32 mouse cellular contexts compared by ENCODE assay signal in the genomic region with DNA sequence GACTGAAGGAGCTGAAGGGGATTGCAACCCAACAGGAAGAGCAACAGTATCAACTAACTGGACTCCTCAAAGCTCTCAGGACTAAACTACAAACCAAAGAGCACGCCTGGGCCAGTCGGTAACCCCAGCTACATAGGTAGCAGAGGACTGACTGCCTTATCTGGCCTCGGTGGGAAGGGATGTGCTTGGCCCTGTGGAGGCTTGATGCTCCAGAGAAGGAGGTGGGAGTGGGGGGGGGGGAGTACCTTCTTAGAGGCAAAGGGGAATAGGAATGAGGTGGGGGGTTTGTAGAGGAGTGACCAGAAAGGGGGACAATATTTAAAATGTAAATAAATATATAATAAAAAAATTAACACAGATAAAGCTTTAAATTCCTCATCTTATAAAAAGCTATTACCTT.
"Had no signal": no experiment of that assay in that cellular context is flagged by ENCODE, and none has a peak within 500 bp of the region (broad histone marks: within the 10 kb centered on the region; RNA-seq: fewer than 3 reads in every experiment).

No protein-coding gene starts in this region.

- H3K9me3 ChIP-seq: limb, embryonic 10.5 days; limb, embryonic 12.5 days; limb, embryonic 13.5 days; limb, embryonic 15.5 days; liver, embryonic 12.5 days; liver, embryonic 13.5 days; liver, embryonic 15.5 days; lung, embryonic 15.5 days; megakaryocyte, embryonic 14.5 days; midbrain, embryonic 10.5 days; midbrain, embryonic 12.5 days; midbrain, embryonic 13.5 days; midbrain, embryonic 15.5 days; neural tube, embryonic 12.5 days had no signal

- H3K27ac ChIP-seq: left cerebral cortex, adult 2 months; limb, embryonic 10.5 days; limb, embryonic 12.5 days; limb, embryonic 13.5 days; limb, embryonic 15.5 days; liver, embryonic 12.5 days; liver, embryonic 13.5 days; liver, embryonic 14.5 days; liver, embryonic 15.5 days; lung, embryonic 15.5 days; macrophage; midbrain, embryonic 10.5 days; midbrain, embryonic 12.5 days; midbrain, embryonic 13.5 days; midbrain, embryonic 15.5 days; neural tube, embryonic 12.5 days had no signal

- DNase-seq: left cerebral cortex, postnatal 4 days; liver; liver, embryonic 13.5 days; liver, postnatal 0 days; lung, adult 18-20 months; lung, adult 2 months; lung, embryonic 14.5 days; lung, postnatal 10 days; lung, postnatal 14 days; lung, postnatal 36 days; lung, postnatal 4 days; midbrain, embryonic 14.5 days had no signal

- H3K27me3 ChIP-seq: limb, embryonic 12.5 days; limb, embryonic 13.5 days; limb, embryonic 15.5 days; liver, embryonic 12.5 days; liver, embryonic 13.5 days; liver, embryonic 15.5 days; lung, embryonic 15.5 days; megakaryocyte, embryonic 14.5 days; midbrain, embryonic 12.5 days; midbrain, embryonic 13.5 days; midbrain, embryonic 15.5 days; neural tube, embryonic 12.5 days had no signal

- ATAC-seq: liver, embryonic 12.5 days; liver, postnatal 0 days; lung, postnatal 0 days; midbrain, embryonic 13.5 days; midbrain, embryonic 15.5 days; midbrain, embryonic 16.5 days had no signal

- H3K36me3 ChIP-seq: liver, embryonic 12.5 days; liver, embryonic 13.5 days; liver, embryonic 15.5 days; lung, embryonic 15.5 days had no signal

- H3K4me1 ChIP-seq: limb, embryonic 10.5 days; limb, embryonic 13.5 days; limb, embryonic 15.5 days; liver, embryonic 12.5 days; liver, embryonic 13.5 days; liver, embryonic 15.5 days; lung, embryonic 15.5 days; megakaryocyte, embryonic 14.5 days; midbrain, embryonic 10.5 days; midbrain, embryonic 12.5 days; midbrain, embryonic 13.5 days; midbrain, embryonic 15.5 days; neural tube, embryonic 12.5 days had no signal

- H3K4me2 ChIP-seq: limb, embryonic 12.5 days; limb, embryonic 13.5 days; limb, embryonic 15.5 days; liver, embryonic 11.5 days; liver, embryonic 12.5 days; liver, embryonic 13.5 days; liver, embryonic 15.5 days; lung, embryonic 14.5 days; lung, embryonic 15.5 days; midbrain, embryonic 12.5 days; midbrain, embryonic 13.5 days; midbrain, embryonic 15.5 days; neural tube, embryonic 12.5 days had no signal

- H3K9ac ChIP-seq: limb, embryonic 12.5 days; limb, embryonic 13.5 days; limb, embryonic 15.5 days; liver, embryonic 12.5 days; liver, embryonic 13.5 days; liver, embryonic 14.5 days; liver, embryonic 15.5 days; liver, postnatal 0 days; lung, embryonic 14.5 days; lung, embryonic 15.5 days; midbrain, embryonic 12.5 days; midbrain, embryonic 13.5 days; midbrain, embryonic 15.5 days; neural tube, embryonic 12.5 days had no signal

- H3K4me3 ChIP-seq: left cerebral cortex, adult 2 months; limb, embryonic 10.5 days; limb, embryonic 12.5 days; limb, embryonic 13.5 days; limb, embryonic 15.5 days; liver, embryonic 12.5 days; liver, embryonic 13.5 days; liver, embryonic 15.5 days; lung, embryonic 15.5 days; megakaryocyte, embryonic 14.5 days; midbrain, embryonic 10.5 days; midbrain, embryonic 12.5 days; midbrain, embryonic 13.5 days; midbrain, embryonic 15.5 days; myocyte; neural tube, embryonic 12.5 days had no signal
